Mouse (Mus musculus): Measurements from ENCODE around the gene Phospho2. TPM values are rescaled to one million over a fixed set of nuclear protein-coding genes. Genes with fewer than 3 reads are reported as not detected.
"Not testable (repeated sequence)": the region's sequence is repeated elsewhere in the genome, so short reads cannot be mapped to it uniquely, and the experiment has no call there.

The Phospho2 gene
- 10 to 100 TPM; 20.2 to 20.8 TPM for total RNA-seq (2021)
- long read RNA-seq, transcript Phospho2-201 (4 exons, 2,260 nt) = major isoform, 28 of 33 reads
- long read RNA-seq, partial matches to known transcripts = 3 of 33 reads
- long read RNA-seq, other reads (novel, unspliced or antisense) = 1 of 33 reads

DNA sequence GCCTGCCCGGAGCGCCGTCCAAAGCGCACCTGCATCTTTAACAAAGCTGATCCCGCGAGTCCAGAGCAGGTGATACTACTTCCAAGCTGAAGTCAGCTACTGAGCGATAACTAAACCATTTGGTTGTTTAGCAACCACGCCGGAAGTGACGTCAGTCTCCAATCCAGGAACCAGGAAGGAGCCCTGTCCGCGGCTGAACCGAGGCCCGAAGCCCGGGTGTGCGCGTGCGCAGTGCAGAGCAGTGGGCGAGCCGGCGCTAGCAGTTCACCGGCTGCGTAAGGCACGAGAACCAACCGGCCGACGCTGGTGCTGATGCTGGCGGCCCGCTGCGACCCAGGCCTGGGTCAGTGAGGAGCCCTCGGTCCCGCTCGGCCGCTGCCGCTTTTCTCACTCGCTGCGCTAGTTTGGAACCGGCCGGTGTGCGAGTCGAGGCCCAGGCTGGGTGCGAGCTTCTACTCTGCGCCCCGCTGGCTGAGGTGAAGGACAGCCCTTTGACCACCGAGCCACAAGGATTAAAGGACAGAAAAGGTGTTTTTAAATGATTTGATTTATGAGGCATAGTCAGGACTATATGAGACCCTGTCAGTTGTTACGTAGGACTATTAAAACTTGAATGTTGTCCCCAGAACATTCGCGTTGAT is at the start of gene Phospho2, which contains the start of gene Ccdc173:
Gene Phospho2 (plus strand): TSS at position 195 of the 641 bp plus-strand sequence.
Gene Ccdc173 (minus strand): TSS at position 147 of the 641 bp plus-strand sequence.
- DNase-seq (ENCODE audit: low spot score in 2 of 2) = peak; percentile 98

DNA sequence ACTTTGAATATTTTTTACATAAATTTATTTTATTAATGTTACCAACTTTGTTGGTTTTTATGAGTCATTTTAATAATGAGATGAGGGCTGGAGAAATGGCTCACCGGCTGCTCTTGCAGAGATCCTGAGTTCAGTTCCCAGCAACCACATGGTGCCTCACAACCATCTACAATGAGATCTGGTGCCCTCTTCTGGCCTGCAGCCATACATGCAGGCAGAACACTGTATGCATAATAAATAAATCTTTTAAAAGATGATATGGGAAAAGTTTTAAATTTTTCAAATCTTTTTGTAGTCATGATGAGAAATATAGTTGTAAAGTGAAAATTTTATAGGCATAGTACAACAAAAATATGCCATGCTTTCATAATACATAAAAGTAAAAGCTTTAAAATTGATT is 44.3 kb upstream of the Phospho2 start:
- DNase-seq (ENCODE audit: low spot score in 2 of 2) = no peak

DNA sequence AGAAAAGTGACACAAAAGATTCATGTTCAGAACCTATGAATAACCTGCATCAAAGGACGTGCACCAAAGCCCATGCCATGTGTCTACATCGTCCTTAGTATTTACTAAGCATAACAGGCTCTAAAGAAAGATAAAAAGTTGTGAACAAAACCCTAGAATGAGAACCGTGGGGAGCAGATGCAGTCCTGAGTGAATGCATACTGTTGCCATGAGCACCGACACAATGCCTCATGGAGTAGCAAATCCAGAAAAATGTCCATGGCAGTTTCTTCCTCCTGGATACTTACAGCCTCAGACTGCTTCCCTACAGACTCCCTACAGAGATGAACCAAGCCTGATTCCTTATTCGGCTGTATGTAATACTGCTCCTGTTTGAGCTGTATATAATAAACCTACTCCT is 28.4 kb upstream of the Phospho2 start:
- no peak for DNase-seq (ENCODE audit: low spot score in 2 of 2)

DNA sequence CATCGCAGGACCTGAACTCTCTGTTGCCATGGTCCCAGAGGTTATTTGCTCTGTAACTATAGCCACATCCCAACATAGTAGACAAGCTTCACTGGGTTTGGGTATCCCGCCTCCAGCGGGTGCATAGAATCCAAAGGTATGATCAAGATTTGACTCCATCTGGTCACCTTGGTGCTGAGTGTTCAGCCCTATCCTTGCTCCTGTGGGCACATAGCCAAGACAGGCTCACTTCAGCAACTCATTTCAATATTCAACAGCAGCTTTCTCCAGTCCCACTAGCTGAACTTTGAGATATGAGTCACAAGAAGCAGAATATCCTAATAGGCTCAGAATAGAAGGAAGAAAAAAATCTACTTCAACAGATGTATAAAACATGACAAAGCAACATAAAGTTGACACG is 26.1 kb upstream of the Phospho2 start:
- no peak for DNase-seq (ENCODE audit: low spot score in 2 of 2)

DNA sequence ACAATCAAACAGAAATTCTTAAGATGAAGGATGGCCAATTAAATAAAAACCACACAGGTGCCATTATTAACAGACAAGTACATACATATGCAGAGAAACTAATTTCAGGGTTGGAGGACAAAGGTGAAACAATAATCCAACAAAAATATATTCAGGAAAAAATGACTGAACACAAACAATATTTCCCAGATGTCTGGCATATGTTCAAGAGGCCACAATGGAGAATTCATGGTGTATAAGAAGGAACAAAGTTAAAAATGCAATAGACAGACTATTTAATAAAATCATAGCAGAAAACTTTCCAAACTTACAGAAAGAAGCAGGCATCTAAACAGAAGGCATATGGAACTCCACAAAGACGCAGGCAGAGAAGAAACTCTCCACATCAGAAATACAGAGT is 24.7 kb upstream of the Phospho2 start:
- no peak for DNase-seq (ENCODE audit: low spot score in 2 of 2)

DNA sequence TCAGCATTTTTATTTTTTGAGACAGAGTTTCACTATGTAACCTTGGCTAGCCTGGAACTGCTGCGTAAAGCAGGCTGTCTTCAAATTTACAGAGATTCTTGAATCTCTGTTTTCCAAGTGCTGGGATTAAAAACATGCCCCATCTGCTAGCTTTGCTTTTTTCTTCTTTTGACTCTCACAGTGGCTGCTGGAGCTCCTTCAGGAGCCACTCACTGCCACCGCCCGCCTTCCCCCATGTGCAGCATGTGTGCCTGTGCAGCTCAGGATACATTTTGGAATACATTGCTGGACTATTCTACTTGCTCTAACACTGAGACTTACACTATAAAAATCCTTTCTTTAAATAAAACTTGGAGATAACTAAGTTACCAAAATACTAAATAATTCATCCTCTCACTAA is 16.1 kb upstream of the Phospho2 start:
- no peak for DNase-seq (ENCODE audit: low spot score in 2 of 2)

DNA sequence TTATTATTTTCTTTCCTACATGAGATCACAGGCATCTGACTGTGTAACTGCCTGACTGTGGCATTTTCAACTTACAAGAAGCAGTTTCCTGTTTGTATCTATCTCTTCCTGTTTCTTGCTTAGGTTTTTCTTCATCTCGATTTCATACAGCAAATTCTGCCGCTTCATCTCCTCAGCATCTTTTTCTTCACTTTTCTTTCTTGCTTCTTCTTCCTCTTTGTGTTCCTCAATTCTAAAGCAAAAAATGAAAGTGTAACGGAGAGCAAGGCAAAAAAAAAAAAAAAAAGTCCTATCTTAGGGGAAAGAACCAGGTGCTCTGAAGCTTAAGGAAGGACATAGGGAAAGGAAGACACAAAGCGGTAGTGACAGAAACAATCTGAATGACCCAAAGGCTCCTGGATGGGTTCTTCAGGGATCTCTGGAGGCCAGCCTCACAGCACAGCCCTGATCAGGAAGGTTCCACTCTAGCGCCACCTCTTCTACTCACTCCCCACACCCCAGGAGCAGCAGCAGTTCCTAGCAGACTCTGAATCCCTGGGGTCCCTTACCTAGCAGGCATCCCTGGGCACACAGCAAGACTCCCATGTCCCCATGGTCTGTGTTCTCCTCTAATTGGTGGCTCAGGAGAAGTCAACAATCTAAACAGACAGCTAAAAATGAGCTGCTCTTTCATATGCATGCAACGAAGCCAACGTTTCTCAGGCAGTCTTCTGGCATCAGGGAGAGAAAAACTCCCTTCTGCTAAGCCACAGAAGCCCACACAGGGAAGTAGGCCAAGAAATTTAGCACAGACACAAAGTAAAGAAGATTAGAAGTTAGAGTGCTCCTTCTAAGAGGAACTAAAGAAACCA is 11.2 kb upstream of the Phospho2 start:
- peak in 1 of 2 experiments; percentile 27 for DNase-seq (ENCODE audit: low spot score in 2 of 2)

DNA sequence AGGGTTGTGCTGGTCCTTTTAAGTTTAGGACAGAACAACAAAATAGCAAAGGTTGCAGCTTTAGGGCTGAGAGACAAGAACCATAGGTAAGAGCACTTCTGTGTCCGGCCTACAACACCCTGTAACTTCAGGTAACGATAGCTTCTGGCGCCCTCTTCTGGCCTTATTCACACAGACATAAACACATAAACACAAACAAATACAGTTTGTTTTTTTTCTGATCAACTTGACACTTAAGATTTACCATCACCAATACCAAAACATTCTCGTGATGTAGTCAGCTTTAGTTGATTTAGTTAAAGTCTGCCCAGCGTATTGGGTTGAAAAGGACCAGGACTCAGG is 10.6 kb upstream of the Phospho2 start:
- DNase-seq (ENCODE audit: low spot score in 2 of 2) = peak in 1 of 2 experiments; percentile 15

DNA sequence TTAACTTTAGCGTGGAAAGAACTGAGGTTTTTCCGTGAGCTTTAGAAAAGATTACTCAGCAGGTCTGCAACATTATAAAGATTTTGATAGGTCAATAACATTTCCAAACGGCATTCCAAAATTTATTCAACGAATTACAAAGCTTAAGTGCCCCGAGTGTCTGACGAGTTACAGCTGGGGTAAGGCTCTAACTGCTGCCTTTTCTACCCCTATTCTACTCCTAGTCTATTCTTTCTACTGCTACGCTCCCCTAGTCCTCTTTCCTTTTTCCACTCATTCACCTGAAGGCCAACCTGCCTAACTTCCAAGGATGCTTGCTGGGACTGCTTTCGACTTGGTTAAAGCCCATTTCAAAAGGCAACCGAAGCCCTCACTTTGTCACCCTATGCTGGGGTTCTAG is 449 bp upstream of the Phospho2 start:
- no peak for DNase-seq (ENCODE audit: low spot score in 2 of 2)

DNA sequence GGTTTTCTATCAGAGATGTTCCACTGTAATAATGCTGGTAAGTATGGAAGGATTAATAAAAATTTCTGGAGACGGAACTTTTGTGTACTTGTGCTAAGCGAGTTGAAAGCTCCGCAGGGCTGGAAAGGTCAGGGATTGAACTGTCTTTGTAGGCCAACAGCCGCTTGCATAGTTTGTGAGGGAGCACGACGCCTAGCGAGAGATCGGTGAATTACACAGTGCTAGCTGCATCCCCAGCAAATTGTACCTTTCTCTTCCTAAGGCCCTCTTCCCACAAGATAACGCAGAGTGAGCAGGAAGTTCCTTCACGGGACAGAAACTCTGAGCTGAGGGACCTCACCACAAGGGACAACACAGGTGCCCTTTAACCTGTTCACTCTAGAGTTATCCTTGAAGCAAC is 862 bp downstream of the Phospho2 start:
- peak; percentile 88 for DNase-seq (ENCODE audit: low spot score in 2 of 2)

DNA sequence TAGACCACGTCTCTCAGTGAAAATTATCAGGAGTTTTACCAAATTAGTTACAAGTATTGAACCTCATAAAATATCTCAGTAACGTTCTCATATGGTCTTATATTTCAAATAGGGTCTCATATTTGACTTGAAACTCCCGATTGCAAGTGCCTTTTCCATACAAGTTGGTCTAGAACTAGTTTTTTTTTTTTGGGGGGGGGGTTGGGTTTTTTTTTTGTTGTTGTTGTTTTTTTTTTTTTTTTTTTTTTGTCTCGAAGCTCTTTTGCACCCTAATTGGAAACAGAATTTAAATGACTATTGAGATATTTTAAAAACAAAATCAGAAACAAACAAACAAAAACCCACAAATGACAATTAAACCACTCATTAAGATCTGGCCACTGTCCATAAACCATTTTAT is 1.3 kb downstream of the Phospho2 start:
- DNase-seq (ENCODE audit: low spot score in 2 of 2) = no peak

DNA sequence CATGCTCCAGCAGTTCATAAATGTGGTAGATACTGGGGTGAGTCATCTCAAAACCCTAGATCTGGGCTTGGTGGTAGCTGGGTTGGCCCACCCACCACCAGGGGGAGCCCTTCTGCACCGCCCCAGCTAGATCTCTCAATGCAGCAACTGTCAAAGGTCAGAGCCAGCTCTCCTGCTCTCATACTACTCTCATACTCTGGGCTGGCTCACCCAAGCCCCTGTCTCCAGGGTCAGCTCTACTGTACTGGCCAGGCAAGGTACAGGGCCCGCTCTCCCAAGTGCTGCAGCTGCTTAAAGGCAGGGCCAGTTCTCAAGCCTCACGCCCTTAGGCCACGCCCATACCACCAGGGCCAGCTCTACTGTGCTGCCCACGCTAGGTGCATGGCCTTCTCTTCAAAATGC is 13.5 kb downstream of the Phospho2 start:
- DNase-seq (ENCODE audit: low spot score in 2 of 2) = peak; percentile 52 to 72

DNA sequence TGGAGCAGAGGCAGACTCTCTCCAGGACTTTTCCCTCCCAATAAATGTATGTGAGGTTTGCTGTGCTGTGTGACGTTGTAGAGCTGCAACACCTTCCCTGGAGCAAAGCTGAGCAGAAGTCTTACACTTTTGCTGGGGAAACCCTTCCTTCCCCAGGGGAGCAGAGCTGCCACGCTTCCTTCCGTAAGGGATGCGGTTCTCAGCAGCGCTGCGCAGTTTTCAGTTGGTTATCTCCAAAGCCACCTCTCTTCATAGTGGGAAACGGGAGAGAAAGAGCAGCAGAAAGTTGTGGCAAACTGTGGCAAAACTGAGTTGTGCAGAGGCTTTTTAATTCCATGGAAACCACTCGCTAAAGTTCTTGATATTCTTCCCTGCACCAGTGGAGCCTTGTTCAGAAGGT is 14.3 kb downstream of the Phospho2 start:
- DNase-seq (ENCODE audit: low spot score in 2 of 2) = no peak

DNA sequence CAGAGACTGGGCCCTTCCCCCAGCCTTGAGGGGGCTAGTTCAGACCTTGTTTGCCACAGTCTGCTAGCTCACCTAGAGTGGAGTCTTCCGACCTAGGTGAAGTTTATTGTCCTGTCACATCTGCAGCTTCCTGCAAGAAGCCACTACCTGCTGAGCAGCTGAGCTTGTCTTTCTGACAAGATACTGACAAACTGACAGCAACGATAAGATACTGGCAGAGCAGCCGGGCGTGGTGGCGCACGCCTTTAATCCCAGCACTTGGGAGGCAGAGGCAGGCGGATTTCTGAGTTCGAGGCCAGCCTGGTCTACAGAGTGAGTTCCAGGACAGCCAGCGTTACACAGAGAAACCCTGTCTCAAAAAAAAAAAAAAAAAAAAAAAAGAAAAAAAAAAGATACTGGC is 15.2 kb downstream of the Phospho2 start:
- not testable (repeated sequence) for DNase-seq (ENCODE audit: low spot score in 2 of 2)

DNA sequence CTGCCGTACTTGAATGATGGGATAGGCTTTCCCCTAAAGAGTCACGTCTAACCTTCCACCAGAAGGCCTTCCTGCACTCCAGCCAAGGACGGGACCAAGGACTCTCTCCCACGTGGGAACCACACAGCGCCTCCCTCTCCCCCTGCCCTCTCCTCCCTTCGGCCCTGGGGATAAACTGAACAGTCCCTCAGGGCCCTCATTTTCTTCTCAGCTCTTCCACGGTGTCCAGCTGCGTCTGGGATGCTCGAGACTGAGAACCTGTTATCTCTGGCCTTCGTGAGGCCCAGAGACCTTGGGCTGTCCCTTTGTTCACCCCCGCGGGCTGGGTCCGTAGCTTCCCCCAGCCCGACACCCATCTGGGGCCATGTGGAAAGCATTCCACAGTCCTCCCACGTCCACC is 20.7 kb downstream of the Phospho2 start:
- no peak for DNase-seq (ENCODE audit: low spot score in 2 of 2)

DNA sequence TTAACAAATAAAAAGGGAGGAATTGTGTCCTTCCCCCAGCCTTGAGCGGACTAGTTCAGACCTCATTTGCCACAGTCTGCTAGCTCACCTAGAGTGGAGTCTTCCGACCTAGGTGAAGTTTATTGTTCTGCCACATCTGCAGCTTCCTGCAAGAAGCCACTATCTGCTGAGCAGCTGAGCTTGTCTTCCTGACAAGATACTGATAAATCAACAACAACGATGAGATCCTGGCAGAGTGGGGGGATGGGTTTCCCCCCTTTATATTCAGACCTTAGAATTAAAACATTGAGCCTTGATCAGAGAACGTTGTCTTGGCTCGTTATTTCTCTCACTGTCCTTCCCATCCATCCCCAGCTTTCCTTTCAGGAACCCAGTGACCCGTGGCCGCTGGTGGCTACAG is 21.9 kb downstream of the Phospho2 start:
- DNase-seq (ENCODE audit: low spot score in 2 of 2) = not testable (repeated sequence)

DNA sequence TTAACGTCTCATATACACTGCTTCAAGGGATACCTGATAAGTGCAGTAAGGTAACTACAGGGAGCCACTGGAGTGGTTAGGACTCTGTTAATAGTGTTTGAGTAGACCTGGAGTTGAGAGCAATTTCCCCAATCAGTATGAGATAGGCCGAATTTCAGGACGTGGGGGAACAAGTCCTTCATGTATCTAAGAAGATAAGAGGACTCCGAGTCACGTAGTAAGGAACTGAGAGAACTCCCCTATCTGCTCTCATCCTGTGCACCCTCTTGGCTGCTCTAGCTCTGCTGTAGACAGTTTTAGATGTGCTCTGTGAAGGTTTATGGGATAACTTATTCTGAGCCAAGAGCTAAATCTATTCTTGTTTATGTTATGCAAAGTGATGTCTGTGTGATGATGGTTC is 27.2 kb downstream of the Phospho2 start:
- DNase-seq (ENCODE audit: low spot score in 2 of 2) = no peak

DNA sequence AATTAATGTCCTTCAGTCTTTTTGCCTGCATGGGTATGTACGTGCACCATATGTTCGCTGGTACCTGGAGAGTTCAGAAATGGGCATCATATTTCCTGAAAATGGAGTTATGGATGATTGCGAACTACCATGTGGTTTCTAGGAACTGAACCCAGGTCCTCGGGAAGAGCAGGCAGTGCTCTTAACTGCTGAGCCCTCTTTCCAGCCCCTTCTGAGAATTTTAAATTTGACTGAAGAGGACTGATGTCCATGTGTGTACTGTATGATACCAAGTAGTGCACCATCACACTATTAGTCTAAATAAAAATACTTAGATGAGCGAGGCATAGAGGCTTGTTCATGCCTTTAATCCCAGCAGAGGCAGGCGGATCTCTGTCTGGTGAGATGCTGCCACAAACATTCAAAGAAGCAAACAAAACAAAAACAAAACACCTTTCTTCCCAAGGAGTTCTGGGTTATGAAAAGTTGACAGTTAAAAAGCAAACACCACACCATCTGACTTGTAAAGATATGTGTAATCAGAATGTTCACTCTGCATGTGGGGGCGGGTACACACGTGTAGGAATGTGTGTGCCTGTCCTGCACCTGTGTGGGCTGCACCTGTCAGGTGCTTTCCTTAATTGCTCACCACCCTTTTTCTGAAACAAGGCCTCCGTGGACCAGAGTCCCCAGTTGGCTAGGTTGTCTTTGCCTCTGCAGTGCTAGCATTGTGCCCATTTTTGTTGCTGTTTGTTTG is 29.1 kb downstream of the Phospho2 start:
- no peak for DNase-seq (ENCODE audit: low spot score in 2 of 2)

DNA sequence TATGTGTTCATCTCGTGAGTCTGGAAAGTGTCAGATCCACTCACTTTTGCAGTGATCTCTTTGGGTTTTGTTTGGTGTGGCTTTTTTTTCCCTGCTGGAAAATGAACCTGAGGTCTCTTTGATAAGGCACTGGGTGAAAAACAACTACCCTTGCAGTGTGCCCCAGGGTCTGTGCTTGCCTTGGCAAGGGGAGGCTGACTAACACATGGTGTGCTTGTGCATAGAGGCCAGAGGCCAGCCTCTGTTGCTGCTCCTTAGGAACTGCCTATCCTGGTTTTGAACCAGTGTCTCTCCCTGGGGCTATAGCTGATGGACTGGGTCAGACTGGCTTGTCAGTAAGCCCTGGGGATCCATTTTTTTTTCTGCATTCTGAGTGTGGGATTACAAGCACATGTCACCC is 30.8 kb downstream of the Phospho2 start:
- DNase-seq (ENCODE audit: low spot score in 2 of 2) = no peak

DNA sequence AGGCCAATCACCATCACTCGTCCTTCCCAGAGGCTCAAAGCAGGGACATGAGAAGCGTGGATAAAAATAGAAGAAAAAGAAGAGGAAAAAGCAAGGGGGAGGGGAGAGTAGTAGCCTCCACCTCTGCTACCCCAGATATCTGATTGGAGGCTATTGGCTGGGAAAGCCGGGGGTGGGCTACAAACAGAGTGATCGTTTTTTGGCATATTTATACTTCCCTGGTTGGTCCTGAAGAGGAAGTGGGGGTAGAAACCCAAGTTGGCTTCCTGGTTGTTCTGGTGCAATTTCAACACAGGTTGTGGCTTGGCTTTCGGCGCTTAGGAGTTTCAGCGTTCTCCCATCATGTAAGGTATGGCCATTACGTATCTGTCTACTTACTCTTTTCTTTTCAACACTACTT is 32.3 kb downstream of the Phospho2 start, which contains the start of gene Klhl23:
Gene Klhl23 (plus strand): TSS at position 234 of the 400 bp plus-strand sequence.
- no peak for DNase-seq (ENCODE audit: low spot score in 2 of 2)

DNA sequence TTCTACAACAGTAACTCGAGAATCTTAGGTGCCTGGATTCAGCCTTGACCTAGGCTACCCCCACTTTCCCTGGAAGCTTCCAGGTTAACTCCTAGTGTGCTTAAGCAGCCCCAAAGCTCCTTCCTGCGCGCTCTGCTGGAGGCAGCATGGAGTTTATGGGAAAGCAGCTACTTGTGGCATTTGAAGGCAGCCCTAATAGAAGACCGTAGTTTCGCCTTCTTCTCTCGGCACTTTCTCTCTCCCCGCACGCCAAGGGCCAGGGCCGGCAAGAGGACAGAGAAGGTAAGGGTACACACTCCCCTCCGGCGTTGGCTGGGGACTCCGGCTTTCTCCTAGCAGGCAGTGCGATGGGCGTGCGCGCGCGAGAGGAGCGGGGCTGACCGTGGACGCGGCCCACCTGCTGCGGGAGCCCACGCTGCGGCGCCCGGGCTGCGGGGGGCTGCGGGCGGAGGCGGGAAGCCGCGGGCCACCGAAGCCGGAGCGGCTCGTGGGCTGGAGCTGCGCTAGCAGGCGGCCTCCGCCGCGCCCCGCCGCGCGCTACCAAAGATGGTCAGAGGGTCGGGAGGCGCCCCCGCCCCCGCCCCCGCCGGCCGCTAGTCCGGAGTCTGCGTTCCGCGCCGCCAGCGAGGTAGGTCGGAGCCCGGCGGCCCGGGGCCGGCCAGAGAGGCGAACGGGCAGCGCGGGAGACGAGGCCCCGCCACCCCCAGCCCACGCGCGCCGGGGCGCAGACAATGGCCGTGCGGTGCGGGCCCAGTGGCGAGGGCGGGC is 33.1 kb downstream of the Phospho2 start:
- peak; percentile 56 to 68 for DNase-seq (ENCODE audit: low spot score in 2 of 2)
